Mouse (Mus musculus) kidney, postnatal 25 days (tissue): ENCODE results near the gene Acot4.

ENCODE experiments used
- DNase-seq, 2 experiments: peaks; one replicate each; pipeline ENCODE4 v3.0.0; 2021; ENCODE audit warnings: mixed read lengths in 2 of 2

The Acot4 gene

GRCm38 (mm10) chr12:84084581-84084980 lies 46.4 kb downstream of the Acot4 start:
- no peak for DNase-seq

- peak; percentile 24 to 47 for DNase-seq
These were observed 56.5 kb downstream of the Acot4 start for GRCm38 (mm10) chr12:84094666-84095065.
